Mouse (Mus musculus) left cerebral cortex, adult 8-10 months (tissue): ENCODE measurements at regions not wholly inside any gene's neighbourhood (a gene's known extent, or its start where the extent isn't known, plus 50 kb on each side); places are given as distances from the start of the nearest gene placed in this dataset.

ENCODE experiments used
- DNase-seq, 2 experiments: peaks; one replicate each; pipeline ENCODE4 v3.0.0; 2022; ENCODE audit warnings: low spot score in 2 of 2

GRCm38 (mm10) chr12:16270876-16271275 lies 339.9 kb downstream of the Lpin1 start:
- no peak for DNase-seq

GRCm38 (mm10) chr12:16269706-16270105 lies 341.1 kb downstream of the Lpin1 start:
- no peak for DNase-seq

GRCm38 (mm10) chr12:16268621-16269165 lies 342.1 kb downstream of the Lpin1 start:
- no peak for DNase-seq

GRCm38 (mm10) chr12:16261465-16261864 lies 349.3 kb downstream of the Lpin1 start:
- no peak for DNase-seq

- DNase-seq = no peak
These were observed 349.8 kb downstream of the Lpin1 start for GRCm38 (mm10) chr12:16260981-16261380.

- no peak for DNase-seq
These were observed 350.3 kb downstream of the Lpin1 start for GRCm38 (mm10) chr12:16260501-16260900.

GRCm38 (mm10) chr12:16250621-16251020 lies 360.1 kb downstream of the Lpin1 start:
- DNase-seq = no peak

GRCm38 (mm10) chr12:16250096-16250495 lies 360.7 kb downstream of the Lpin1 start:
- no peak for DNase-seq

GRCm38 (mm10) chr12:16239792-16240191 lies 371.0 kb downstream of the Lpin1 start:
- DNase-seq = no peak

- DNase-seq = no peak
These were observed 373.3 kb downstream of the Lpin1 start for GRCm38 (mm10) chr12:16237498-16237897.

GRCm38 (mm10) chr12:16233559-16233958 lies 377.2 kb downstream of the Lpin1 start:
- no peak for DNase-seq

GRCm38 (mm10) chr12:16232828-16233227 lies 377.9 kb downstream of the Lpin1 start:
- no peak for DNase-seq

- DNase-seq = no peak
These were observed 378.7 kb downstream of the Lpin1 start for GRCm38 (mm10) chr12:16232051-16232450.

- DNase-seq = no peak
These were observed 379.7 kb downstream of the Lpin1 start for GRCm38 (mm10) chr12:16231093-16231492.

GRCm38 (mm10) chr12:16225428-16225827 lies 385.3 kb downstream of the Lpin1 start:
- DNase-seq = no peak

GRCm38 (mm10) chr12:16222836-16223450 lies 387.8 kb downstream of the Lpin1 start:
- DNase-seq = no peak

- no peak for DNase-seq
These were observed 388.6 kb downstream of the Lpin1 start for GRCm38 (mm10) chr12:16222205-16222604.

GRCm38 (mm10) chr12:16221142-16221541 lies 389.6 kb downstream of the Lpin1 start:
- no peak for DNase-seq

- no peak for DNase-seq
These were observed 390.2 kb downstream of the Lpin1 start for GRCm38 (mm10) chr12:16220561-16220960.

GRCm38 (mm10) chr12:16218906-16219305 lies 391.9 kb downstream of the Lpin1 start:
- DNase-seq = no peak

GRCm38 (mm10) chr12:16210553-16210952 lies 393.8 kb upstream of the Trib2 start:
- DNase-seq = no peak

GRCm38 (mm10) chr12:16210111-16210510 lies 393.4 kb upstream of the Trib2 start:
- no peak for DNase-seq

GRCm38 (mm10) chr12:16204941-16205340 lies 388.2 kb upstream of the Trib2 start:
- DNase-seq = no peak

- no peak for DNase-seq
These were observed 380.2 kb upstream of the Trib2 start for GRCm38 (mm10) chr12:16196917-16197316.
